Mouse (Mus musculus): ENCODE measurements around the gene Baz1a. TPM values are rescaled to one million over a fixed set of nuclear protein-coding genes. Genes with fewer than 3 reads are reported as not detected.
"Not testable (repeated sequence)": the region's sequence is repeated elsewhere in the genome, so short reads cannot be mapped to it uniquely, and the experiment has no call there.

The Baz1a gene
- polyA plus RNA-seq, 1 experiment from 2014 or later: 15.2 TPM

DNA sequence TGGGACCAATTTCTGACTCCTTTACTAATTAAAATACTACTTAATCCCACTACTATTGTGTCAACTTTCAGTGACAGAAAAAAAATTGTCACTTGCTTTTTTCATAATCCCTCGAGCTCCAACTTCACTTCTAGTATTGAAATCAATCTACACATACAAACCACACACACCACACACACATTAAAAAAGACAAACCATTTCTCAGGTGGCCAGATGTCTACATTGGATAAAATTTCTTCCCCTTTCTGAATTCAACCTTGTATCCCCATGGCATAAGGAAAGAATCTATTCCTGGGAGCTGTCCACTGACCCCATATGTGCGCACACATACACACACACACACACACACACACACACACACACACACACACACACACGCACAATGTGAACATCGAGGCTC, 57.7 kb downstream of the Baz1a start:
- Histone ChIP-seq H3K4me3 (no peak overlapping the region), H3K27me3 (no peaks in the 10 kb centered on the region), H3K4me1 (no peaks in the 10 kb centered on the region), H3K27ac (replicated peaks) (no peak overlapping the region), H3K9me3 (no peaks in the 10 kb centered on the region), H3K4me2 (replicated peaks) (no peak overlapping the region), H3K36me3 (no peaks in the 10 kb centered on the region), H3K9ac (replicated peaks) (no peak overlapping the region)
- ATAC-seq (replicated peaks): no peak
- 90% methylated on average over 4 of the region's 4 CpGs for WGBS

DNA sequence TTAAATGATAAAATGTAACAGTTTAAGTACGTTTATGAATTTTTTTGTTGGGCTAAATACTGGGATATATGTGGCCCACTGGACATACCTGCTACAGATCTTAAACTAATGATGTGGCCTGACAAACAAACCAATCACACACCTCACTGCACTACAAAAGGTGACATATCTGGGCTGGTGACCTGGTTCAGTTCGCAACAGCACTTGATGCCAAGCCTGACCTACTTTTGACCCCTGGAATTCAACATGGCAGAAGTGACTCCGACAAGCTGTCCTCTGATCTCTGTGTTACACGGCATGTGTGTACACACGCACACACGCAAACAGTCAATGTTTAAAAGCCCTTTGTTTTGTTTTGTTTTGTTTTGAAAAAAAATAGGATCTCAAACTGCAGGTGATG, 68.0 kb downstream of the Baz1a start:
- Histone ChIP-seq H3K36me3 (peaks cover 4% of the 10 kb centered on the region; the same call in 1 of the 2 replicates), H3K9me3 (no peaks in the 10 kb centered on the region), H3K9ac (replicated peaks) (no peak overlapping the region), H3K4me2 (replicated peaks) (no peak overlapping the region), H3K4me1 (no peaks in the 10 kb centered on the region), H3K27me3 (no peaks in the 10 kb centered on the region), H3K27ac (replicated peaks) (no peak overlapping the region), H3K4me3 (no peak overlapping the region)
- ATAC-seq (replicated peaks): no peak
- WGBS: 70% methylated on average over 6 of the region's 6 CpGs

DNA sequence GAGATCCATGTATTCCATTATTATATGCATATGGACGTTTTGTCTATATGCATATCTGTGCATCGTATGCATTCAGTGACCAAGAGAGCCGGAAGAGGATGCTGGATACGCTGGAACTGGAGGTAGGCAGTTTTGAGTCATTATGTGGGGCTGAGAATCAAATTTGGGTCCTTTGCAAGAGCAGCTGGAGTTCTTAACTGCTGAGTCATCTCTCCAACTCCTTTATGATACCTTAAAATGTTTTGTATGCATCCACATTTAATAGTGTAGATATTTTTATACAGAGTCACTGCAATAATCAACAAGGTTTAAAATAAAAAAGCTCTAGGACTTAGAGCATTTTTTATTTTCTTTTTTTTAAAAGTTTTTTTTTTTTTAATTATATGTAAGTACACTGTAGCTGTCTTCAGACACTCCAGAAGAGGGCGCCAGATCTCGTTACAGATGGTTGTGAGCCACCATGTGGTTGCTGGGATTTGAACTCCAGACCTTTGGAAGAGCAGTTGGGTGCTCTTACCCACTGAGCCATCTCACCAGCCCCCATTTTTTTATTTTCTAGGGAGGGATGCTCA, 71.5 kb downstream of the Baz1a start:
- H3K27me3 ChIP-seq; H3K9me3 ChIP-seq; H3K4me1 ChIP-seq; H3K4me3 ChIP-seq; H3K4me2 ChIP-seq (replicated peaks); H3K27ac ChIP-seq (replicated peaks); ATAC-seq (replicated peaks); H3K9ac ChIP-seq (replicated peaks): not testable (repeated sequence)
- H3K36me3 ChIP-seq: peaks cover 11% of the 10 kb centered on the region; the same call in 1 of the 2 replicates
- WGBS: 90% methylated on average over 6 of the region's 6 CpGs

DNA sequence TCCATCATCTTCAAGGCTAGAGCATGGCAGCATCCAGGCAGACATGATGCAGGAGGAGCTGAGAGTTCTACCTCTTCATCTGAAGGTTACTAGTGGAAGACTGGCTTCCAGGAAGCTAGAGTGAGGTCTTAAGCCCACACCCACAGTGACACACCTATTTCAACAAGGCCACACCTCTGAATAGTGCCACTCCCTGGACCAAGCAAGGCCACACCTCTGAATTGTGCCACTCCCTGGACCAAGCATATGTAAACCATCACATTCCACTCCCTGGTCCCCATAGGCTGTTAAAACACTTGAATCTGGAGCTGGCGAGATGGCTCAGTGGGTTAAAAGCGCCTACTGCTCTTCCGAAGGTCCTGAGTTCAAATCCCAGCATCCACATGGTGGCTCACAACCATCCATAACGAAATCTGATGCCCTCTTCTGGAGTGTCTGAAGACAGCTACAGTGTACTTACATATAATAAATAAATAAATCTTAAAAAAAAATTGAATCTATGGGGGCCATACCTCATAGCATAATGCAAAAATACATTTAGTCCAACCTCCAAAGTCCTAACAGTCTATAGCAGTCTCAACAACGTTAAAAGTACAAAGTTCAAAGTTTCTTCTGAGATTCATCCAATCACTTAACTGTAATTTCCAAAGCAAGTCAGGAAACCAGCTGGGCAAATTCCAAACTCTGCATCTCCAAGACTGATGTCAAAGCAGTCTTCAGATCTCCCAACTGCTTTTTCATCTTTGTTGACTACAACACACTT, 76.4 kb downstream of the Baz1a start:
- H3K4me1 ChIP-seq; H3K4me3 ChIP-seq; H3K9me3 ChIP-seq; ATAC-seq (replicated peaks); H3K27me3 ChIP-seq; H3K4me2 ChIP-seq (replicated peaks); H3K27ac ChIP-seq (replicated peaks); H3K9ac ChIP-seq (replicated peaks): not testable (repeated sequence)
- peaks cover 10% of the 10 kb centered on the region; the same call in 1 of the 2 replicates for H3K36me3 ChIP-seq
- 93% methylated on average over 5 of the region's 5 CpGs for WGBS

DNA sequence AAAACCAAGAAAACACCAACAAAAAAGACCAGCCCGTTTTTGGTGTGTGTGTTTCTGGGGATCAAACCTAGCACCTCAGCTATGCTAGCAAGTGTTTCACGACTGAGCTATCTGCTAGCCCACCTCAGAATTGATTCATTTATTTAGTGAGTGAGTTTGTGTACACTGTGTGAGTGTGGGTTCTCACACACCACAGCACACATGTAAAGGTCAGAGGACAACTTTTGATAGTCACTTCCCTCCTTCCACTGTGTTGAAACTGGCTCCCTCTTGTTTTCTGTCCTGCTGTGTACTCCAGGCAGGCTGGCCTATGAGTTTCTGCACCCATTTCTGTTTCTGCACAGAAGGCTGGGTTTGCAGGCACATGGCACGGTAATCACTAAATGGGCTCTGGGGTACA, 103.8 kb downstream of the Baz1a start:
- Histone ChIP-seq H3K36me3 (peaks cover 31% of the 10 kb centered on the region), H3K9ac (replicated peaks) (no peak overlapping the region), H3K27ac (replicated peaks) (no peak overlapping the region), H3K27me3 (no peaks in the 10 kb centered on the region), H3K4me1 (no peaks in the 10 kb centered on the region), H3K9me3 (no peaks in the 10 kb centered on the region), H3K4me2 (replicated peaks) (no peak overlapping the region), H3K4me3 (no peak overlapping the region)
- ATAC-seq (replicated peaks): no peak
- WGBS: 90% methylated on average over 3 of the region's 3 CpGs

- not testable (repeated sequence) for H3K9ac ChIP-seq (replicated peaks); ATAC-seq (replicated peaks); H3K4me2 ChIP-seq (replicated peaks); H3K4me1 ChIP-seq; H3K4me3 ChIP-seq; H3K27me3 ChIP-seq; H3K27ac ChIP-seq (replicated peaks); H3K9me3 ChIP-seq
- peaks cover 10% of the 10 kb centered on the region; the same call in 1 of the 2 replicates for H3K36me3 ChIP-seq
- 70% methylated on average over 2 of the region's 2 CpGs for WGBS
Observed at GRCm38 (mm10) chr12:54892559-54892958, 121.6 kb downstream of the Baz1a start.

DNA sequence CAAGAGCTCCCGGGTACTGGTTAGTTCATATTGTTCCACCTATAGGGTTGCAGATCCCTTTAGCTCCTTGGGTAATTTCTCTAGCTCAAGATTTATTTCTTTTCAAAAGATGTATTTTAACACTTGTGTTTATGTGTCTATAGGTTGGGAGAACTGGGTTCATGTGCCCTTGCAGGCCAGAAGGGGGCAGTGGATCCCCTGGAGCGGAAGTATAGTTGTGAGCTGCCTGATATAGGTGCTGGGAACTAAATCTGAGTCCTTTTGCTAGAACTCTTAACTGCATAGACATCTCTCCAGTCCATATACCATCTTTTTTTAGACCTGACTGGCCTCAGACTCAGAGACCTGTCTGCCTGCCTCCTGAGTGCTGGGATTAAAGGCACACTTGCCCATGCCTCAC, 123.7 kb downstream of the Baz1a start:
- H3K36me3 ChIP-seq: 0 out of 2 replicates have a peak, but pooled peaks cover 3% of the 10 kb centered on the region
- no peaks in the 10 kb centered on the region for H3K27me3 ChIP-seq
- H3K4me3 ChIP-seq: no peak overlapping the region
- H3K9me3 ChIP-seq: no peaks in the 10 kb centered on the region
- WGBS: 98% methylated on average over 2 of the region's 2 CpGs
- no peak overlapping the region for H3K27ac ChIP-seq (replicated peaks)
- no peaks in the 10 kb centered on the region for H3K4me1 ChIP-seq
- ATAC-seq (replicated peaks): no peak
- H3K9ac ChIP-seq (replicated peaks): no peak overlapping the region
- H3K4me2 ChIP-seq (replicated peaks): no peak overlapping the region

- no peaks in the 10 kb centered on the region for H3K27me3 ChIP-seq
- WGBS: 89% methylated on average over 4 of the region's 4 CpGs
- ATAC-seq (replicated peaks): no peak
- H3K4me2 ChIP-seq (replicated peaks): no peak overlapping the region
- no peaks in the 10 kb centered on the region for H3K9me3 ChIP-seq
- no peak overlapping the region for H3K4me3 ChIP-seq
- no peak overlapping the region for H3K9ac ChIP-seq (replicated peaks)
- no peaks in the 10 kb centered on the region for H3K36me3 ChIP-seq
- no peak overlapping the region for H3K27ac ChIP-seq (replicated peaks)
- H3K4me1 ChIP-seq: no peaks in the 10 kb centered on the region
Observed at GRCm38 (mm10) chr12:54887580-54888127, 126.5 kb downstream of the Baz1a start.

DNA sequence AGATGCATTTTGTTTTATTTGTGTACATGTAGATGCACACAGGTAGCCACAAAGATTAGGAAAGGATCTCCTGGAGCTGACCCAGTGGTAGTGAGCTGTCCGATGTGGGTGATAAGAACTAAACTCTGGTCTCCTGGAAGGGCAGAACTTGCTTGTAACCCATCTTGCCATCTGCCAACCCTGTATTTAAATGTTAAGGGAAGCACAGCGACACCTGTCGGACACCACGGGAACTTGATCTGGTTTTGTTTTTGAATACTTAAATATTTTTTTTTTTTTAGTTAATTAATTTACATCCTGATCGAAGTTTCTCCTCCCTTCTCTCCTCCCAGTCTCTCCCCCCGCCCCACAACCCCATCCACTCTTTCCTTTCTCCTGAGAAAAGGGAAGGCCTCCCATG, 134.5 kb downstream of the Baz1a start:
- ATAC-seq (replicated peaks): no peak

DNA sequence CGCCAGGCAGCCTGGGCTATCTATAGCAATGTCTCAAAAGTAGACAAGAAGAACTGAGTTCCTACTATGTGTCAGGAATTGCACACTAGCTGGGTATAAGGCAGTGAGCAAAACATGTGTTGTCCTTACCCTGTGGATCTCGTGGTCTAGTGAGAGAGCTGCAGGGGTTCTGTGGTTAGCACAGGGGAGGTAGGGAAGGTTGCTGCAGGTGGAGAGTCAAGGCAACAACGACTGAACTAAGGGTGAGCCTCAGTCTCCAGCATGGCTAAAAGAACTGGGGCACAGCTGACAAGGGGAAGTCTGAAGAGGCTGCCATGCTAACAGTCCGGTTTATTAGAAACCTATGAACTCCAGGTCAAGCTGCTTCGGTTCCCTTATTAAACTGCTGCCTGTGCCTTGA, 134.9 kb downstream of the Baz1a start:
- no peaks in the 10 kb centered on the region for H3K27me3 ChIP-seq
- WGBS: 76% methylated on average over 5 of the region's 5 CpGs
- H3K9me3 ChIP-seq: no peaks in the 10 kb centered on the region
- no peaks in the 10 kb centered on the region for H3K4me1 ChIP-seq
- no peak overlapping the region for H3K27ac ChIP-seq (replicated peaks)
- ATAC-seq (replicated peaks): no peak
- no peak overlapping the region for H3K9ac ChIP-seq (replicated peaks)
- no peak overlapping the region for H3K4me3 ChIP-seq
- no peaks in the 10 kb centered on the region for H3K36me3 ChIP-seq
- H3K4me2 ChIP-seq (replicated peaks): no peak overlapping the region

More for the DNA sequence above, 134.5 kb downstream of the Baz1a start:
- Histone ChIP-seq H3K27ac (replicated peaks) (no peak overlapping the region), H3K9ac (replicated peaks) (no peak overlapping the region), H3K4me1 (no peaks in the 10 kb centered on the region), H3K27me3 (no peaks in the 10 kb centered on the region), H3K4me3 (no peak overlapping the region), H3K36me3 (no peaks in the 10 kb centered on the region), H3K9me3 (no peaks in the 10 kb centered on the region), H3K4me2 (replicated peaks) (no peak overlapping the region)
- WGBS: 12% methylated on average over 6 of the region's 6 CpGs

DNA sequence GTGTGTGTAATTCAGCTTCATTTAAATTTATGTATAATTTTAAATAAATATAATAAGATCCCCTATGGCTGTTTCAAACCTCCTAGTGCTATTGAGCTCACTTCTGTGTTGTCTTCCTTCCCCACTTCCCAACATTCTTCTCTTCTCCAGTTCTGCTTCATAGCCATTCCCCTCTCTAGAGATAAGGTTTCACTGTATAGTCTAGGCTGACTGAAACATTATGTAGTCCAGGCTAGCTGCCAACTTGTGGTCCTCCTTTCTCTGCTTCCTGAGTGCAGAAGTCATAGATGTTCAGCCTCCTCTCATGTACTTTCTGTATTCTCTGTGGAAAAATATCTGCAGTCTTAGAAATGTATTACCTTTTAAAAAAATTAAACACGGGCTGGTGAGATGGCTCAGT, 136.3 kb downstream of the Baz1a start:
- Histone ChIP-seq H3K9me3 (no peaks in the 10 kb centered on the region), H3K36me3 (no peaks in the 10 kb centered on the region), H3K4me2 (replicated peaks) (no peak overlapping the region), H3K4me3 (no peak overlapping the region), H3K27me3 (no peaks in the 10 kb centered on the region), H3K4me1 (no peaks in the 10 kb centered on the region), H3K27ac (replicated peaks) (no peak overlapping the region), H3K9ac (replicated peaks) (no peak overlapping the region)
- no peak for ATAC-seq (replicated peaks)
- WGBS: 85% methylated on average over 1 of the region's 1 CpGs

- H3K36me3 ChIP-seq: no peaks in the 10 kb centered on the region
- H3K27me3 ChIP-seq: no peaks in the 10 kb centered on the region
- H3K4me2 ChIP-seq (replicated peaks): no peak overlapping the region
- WGBS: 36% methylated on average over 5 of the region's 5 CpGs
- no peaks in the 10 kb centered on the region for H3K9me3 ChIP-seq
- H3K9ac ChIP-seq (replicated peaks): no peak overlapping the region
- no peak for ATAC-seq (replicated peaks)
- H3K4me1 ChIP-seq: no peaks in the 10 kb centered on the region
- H3K4me3 ChIP-seq: no peak overlapping the region
- no peak overlapping the region for H3K27ac ChIP-seq (replicated peaks)
Observed at GRCm38 (mm10) chr12:54876879-54877278, 137.3 kb downstream of the Baz1a start.

All from forebrain, embryonic 15.5 days (tissue).